Mouse (Mus musculus) forebrain, embryonic 11.5 days (tissue): ENCODE results near the gene Nbas. TPM values are rescaled to one million over a fixed set of nuclear protein-coding genes. Genes with fewer than 3 reads are reported as not detected.

Experiments used
- ATAC-seq: fragments of 200-750 bp; cut with Nextera tagmentation; replicated peaks from 2 replicates; pipeline ENCODE4 v1.8.0; 2017; ENCODE audit warnings: moderate TSS enrichment; ENCODE audit not compliant: low FRiP score
- DNase-seq: peaks from one replicate; pipeline ENCODE4 v3.0.0-alpha.2; 2017; ENCODE audit warnings: low spot score
- H3K27ac ChIP-seq: fragments of 300-500 bp; sonication (generic); 2 replicates; pipeline ENCODE4 v1.5.1; 2014; ENCODE audit warnings: low read depth, low read length
- H3K27me3 ChIP-seq: fragments of 300-500 bp; sonication (generic); 2 replicates; pipeline ENCODE4 v1.6.1; 2014; ENCODE audit warnings: mild to moderate bottlenecking, low read length, mixed read lengths; ENCODE audit not compliant: control insufficient read depth, insufficient read depth
- H3K36me3 ChIP-seq: fragments of 300-500 bp; sonication (generic); 2 replicates; pipeline ENCODE4 v1.6.1; 2014; ENCODE audit warnings: mild to moderate bottlenecking, low read length, moderate library complexity, mixed read lengths; ENCODE audit not compliant: control insufficient read depth, insufficient read depth
- H3K4me1 ChIP-seq: fragments of 300-500 bp; sonication (generic); replicated peaks from 2 replicates; pipeline ENCODE4 v1.6.1; 2014; ENCODE audit warnings: low read length, mixed read lengths; ENCODE audit not compliant: control insufficient read depth, insufficient read depth
- H3K4me2 ChIP-seq: fragments of 300-500 bp; sonication (generic); 2 replicates; pipeline ENCODE4 v1.6.1; 2014; ENCODE audit warnings: low read depth, mild to moderate bottlenecking, low read length, moderate library complexity, mixed read lengths; ENCODE audit not compliant: severe bottlenecking
- H3K4me3 ChIP-seq: fragments of 300-500 bp; sonication (generic); 2 replicates; pipeline ENCODE4 v1.5.1; 2014; ENCODE audit warnings: low read depth, low read length
- H3K9ac ChIP-seq: fragments of 300-500 bp; sonication (generic); 2 replicates; pipeline ENCODE4 v1.6.1; 2014; ENCODE audit warnings: low read length
- H3K9me3 ChIP-seq: fragments of 300-500 bp; sonication (generic); 2 replicates; pipeline ENCODE4 v1.6.1; 2016; ENCODE audit warnings: low read length, mixed read lengths; ENCODE audit not compliant: control insufficient read depth
- WGBS: fragments of 180-500 bp; shearing (Covaris S2); extraction: QIAGEN DNeasy Blood & Tissue Kit; methylation state at CpG from one replicate; pipeline ENCODE4 v1.1.7; 2014; 5-methylcytosine and 5-hydroxymethylcytosine counted together
- polyA plus RNA-seq: library from polyadenylated mRNA; unstranded; fragments of >200 nt; fragmentation: Nextera tagmentation; extraction: Ambion mirVana; gene quantifications from 2 replicates; pipeline ENCODE4 v1.2.1, GENCODE M21; 2014

The Nbas gene
- 15.9 and 18.9 TPM in 2 replicates for polyA plus RNA-seq

DNA sequence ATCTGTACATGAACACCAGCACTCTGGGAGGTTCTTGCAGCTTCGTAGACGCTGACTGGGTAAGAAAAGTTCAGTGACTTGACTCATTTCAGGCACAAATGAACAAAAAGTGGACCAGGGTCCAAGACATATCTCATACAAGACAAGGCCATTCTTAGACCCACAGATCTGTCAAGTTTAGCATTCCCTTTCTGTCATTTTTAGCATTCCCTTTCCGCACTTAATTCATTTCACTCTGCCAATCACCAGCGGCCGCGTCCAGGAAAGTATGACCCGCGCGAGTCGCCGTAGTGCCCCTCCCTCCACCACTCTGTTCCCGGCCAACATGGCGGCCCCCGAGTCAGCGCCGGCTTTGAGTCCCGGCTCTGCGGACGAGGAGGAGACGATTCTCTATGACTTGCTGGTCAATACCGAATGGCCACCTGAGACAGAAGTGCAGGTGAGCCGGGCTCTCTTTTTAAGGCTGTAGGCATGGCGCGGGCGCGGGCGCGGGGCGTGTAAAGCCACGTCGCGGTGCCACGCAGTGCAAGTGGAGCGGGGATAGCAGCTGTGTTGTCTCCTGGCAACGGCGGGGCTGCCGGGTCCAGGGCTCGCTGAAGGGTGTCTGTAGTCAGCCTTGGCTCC lies at the start of gene Nbas:
TSS of gene Nbas (plus strand) at position 308 of the 624 bp plus-strand sequence.
- peak within 1 kb of the TSS; percentile 77 for H3K9ac ChIP-seq
- H3K9me3 ChIP-seq = no peaks in the 10 kb centered on the region
- peak within 1 kb of the TSS; percentile 62 for H3K4me2 ChIP-seq
- 4% methylated on average over 38 of the region's 38 CpGs for WGBS
- H3K4me3 ChIP-seq = peak within 1 kb of the TSS; percentile 81
- no peak within 1 kb of the TSS for H3K27ac ChIP-seq
- no peaks in the 10 kb centered on the region for H3K36me3 ChIP-seq
- ATAC-seq (peak; percentile 94), DNase-seq (peak; percentile 91)
- H3K27me3 ChIP-seq = no peaks in the 10 kb centered on the region
- peaks cover 3% of the 10 kb centered on the region; the same call in 1 of the 2 replicates for H3K4me1 ChIP-seq

DNA sequence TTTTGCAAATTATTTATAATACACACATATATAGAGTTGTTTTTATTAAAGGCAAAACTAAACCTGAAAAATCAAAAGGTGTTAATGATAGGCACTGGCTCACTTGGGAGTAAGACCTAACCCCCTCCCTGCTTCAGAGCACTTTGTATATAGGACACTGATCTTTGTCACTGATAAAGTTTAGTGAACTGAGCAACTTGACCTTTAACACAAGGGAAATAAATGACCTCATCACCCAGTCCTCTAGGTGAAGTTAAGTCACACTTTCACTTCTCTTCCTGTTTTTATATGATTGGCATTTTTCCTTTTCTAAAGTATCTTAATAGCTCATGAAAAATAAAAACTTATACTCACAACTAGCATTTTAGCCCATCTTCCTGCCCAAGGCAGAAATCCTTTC lies 26.5 kb upstream of the Nbas start:
- H3K27ac ChIP-seq = no peak overlapping the region
- H3K4me1 ChIP-seq = no peaks in the 10 kb centered on the region
- peaks cover 16% of the 10 kb centered on the region for H3K36me3 ChIP-seq
- H3K9ac ChIP-seq = no peak overlapping the region
- no peak overlapping the region for H3K4me3 ChIP-seq
- H3K9me3 ChIP-seq = no peaks in the 10 kb centered on the region
- no peaks in the 10 kb centered on the region for H3K27me3 ChIP-seq
- ATAC-seq (no peak), DNase-seq (no peak)
- H3K4me2 ChIP-seq = no peak overlapping the region

DNA sequence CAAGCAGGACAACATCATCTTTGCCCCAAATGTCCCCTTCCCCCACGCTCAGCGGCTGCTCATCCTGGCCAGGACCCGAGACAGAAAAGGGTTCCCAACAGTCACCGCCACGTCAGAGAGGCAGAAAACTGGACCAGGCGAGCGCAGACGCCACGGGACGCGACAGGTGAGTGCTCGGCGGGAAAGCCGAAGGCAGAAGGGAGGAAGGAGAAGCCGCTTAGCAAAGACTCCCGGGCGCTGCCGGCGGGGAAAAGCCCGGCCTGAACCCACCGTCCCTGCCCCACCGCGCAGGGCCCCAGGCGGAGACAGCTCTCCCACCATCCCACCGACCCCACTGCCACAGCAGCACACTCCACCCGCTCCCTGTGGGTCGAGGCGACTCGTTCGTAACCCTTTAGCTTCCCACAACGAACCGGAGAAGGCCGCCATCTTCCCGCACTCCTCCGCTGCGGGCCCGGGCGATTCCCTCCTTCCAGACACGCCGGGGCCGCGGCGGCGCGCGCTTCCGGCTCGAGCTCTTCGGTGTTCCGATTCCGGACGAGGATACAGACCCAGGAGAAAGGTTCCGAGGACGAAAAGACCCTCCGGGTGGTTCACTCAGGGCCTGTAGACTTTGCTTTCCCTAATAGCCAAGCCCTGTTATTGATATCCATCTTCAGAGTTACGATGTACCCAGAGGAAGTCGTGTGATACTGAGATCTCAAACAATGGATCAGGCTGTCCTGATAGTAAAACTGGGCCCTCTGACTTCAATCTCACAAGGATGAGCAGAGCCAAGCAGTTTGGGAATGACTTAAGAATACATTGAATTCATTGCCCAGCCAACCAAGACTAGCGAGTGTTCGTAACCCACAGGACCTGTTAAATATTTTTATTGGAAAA lies 20.0 kb upstream of the Nbas start, which contains the start of gene Ddx1:
TSS of gene Ddx1 (minus strand) at position 523 of the 882 bp plus-strand sequence.
- Histone ChIP-seq H3K9ac (peak within 1 kb of the TSS; percentile 98), H3K4me1 (no peaks in the 10 kb centered on the region; the same call in 1 of the 2 replicates), H3K27ac (peak within 1 kb of the TSS; percentile 73), H3K9me3 (no peaks in the 10 kb centered on the region), H3K4me2 (peak within 1 kb of the TSS; percentile 56), H3K36me3 (no peaks in the 10 kb centered on the region), H3K27me3 (no peaks in the 10 kb centered on the region), H3K4me3 (peak within 1 kb of the TSS; percentile 87)
- peak; percentile 89 for DNase-seq
- ATAC-seq = peak; percentile 92
- WGBS = 3% methylated on average over 50 of the region's 59 CpGs

DNA sequence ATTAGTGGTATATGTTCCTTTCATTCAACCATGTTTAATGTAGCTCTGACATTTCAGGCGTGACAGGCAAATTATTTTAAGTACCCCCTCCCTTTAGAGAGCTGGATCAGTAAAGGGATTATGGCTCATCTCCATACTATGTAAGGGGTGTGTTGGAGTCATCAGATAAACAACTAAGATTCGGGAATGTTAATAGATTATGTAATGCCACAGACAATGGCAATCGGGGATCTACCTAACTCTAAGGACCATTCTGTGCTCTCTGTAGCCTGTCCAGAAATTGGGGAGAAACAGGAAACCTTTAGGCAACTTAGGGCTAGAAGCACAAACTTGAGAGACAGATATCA lies 19.4 kb upstream of the Nbas start:
- peak; percentile 37; the same call in 1 of the 2 replicates for ATAC-seq
- WGBS = 88% methylated on average over 3 of the region's 3 CpGs
- peak overlapping the region; percentile 87 for H3K4me3 ChIP-seq
- no peaks in the 10 kb centered on the region; the same call in 1 of the 2 replicates for H3K4me1 ChIP-seq
- DNase-seq = no peak
- peak overlapping the region; percentile 98 for H3K9ac ChIP-seq
- H3K9me3 ChIP-seq = no peaks in the 10 kb centered on the region
- peak overlapping the region; percentile 56 for H3K4me2 ChIP-seq
- no peaks in the 10 kb centered on the region for H3K36me3 ChIP-seq
- H3K27ac ChIP-seq = no peak overlapping the region
- H3K27me3 ChIP-seq = no peaks in the 10 kb centered on the region

DNA sequence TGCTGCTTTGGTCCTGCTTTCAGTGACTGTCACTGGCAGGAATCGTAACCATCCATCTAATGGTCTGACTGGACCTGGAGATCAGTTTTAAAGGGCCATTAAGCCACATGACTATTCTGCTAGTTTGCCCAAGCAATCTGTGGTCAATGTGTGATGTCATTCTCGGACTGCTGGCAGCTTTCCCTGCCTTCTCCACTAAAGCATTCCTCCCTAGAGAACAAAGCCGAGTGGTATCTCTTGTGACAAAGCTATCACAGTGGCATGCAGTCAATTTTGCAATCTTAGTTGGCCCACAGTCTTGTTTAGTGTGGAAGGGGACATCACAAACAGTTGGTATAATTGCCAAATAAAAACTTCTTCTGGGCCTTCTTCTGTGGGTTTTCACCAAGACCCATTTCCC lies 13.9 kb upstream of the Nbas start:
- 64% methylated on average over 3 of the region's 3 CpGs for WGBS
- Histone ChIP-seq H3K27ac (no peak overlapping the region), H3K9me3 (no peaks in the 10 kb centered on the region), H3K4me3 (no peak overlapping the region), H3K9ac (no peak overlapping the region), H3K4me2 (no peak overlapping the region), H3K36me3 (no peaks in the 10 kb centered on the region), H3K27me3 (no peaks in the 10 kb centered on the region), H3K4me1 (no peaks in the 10 kb centered on the region)
- no peak for DNase-seq
- ATAC-seq = no peak

DNA sequence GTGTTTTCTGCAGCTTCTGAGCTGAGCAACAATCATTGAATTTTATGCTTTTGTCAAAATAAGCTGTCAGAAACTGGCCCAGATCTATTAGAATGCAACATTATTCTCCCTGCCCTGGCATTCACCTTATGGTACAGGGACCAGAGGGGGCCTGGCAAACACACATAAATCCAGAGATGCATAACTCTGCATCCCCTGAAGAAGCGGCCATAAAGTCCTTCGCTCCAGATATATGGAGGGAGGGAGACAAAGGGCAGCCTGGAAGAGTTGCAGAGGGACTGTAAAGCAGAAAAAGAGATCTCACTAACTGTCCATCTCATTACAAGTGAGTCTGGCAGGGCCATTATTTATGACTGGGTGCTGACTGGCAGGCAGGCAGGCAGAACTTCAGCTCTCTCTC lies 13.2 kb upstream of the Nbas start:
- Histone ChIP-seq H3K36me3 (no peaks in the 10 kb centered on the region), H3K4me2 (no peak overlapping the region), H3K4me3 (no peak overlapping the region), H3K27ac (no peak overlapping the region), H3K4me1 (no peaks in the 10 kb centered on the region), H3K9me3 (no peaks in the 10 kb centered on the region), H3K9ac (no peak overlapping the region), H3K27me3 (no peaks in the 10 kb centered on the region)
- 81% methylated on average over 2 of the region's 2 CpGs for WGBS
- no peak for DNase-seq
- ATAC-seq = no peak

DNA sequence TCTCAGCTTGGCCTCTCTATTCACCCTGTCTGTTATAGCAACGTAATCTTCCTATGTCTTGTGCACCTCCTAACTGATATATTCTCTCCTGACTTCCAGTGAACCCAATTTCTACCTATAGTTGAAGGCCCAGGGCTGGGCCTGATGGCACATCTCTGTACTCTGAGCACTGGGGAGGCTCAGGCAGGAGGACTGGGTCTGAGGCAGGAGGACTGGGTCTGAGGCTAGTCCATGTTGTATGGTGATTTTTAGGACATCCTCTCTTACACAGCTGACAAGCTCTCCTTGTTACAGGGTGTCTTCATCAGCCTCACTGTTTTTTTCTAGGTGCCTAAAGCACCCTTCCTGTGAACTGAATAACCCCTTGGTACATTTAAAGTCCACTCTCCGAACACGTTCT lies 521 bp upstream of the Nbas start:
- Histone ChIP-seq H3K9me3 (no peaks in the 10 kb centered on the region), H3K27ac (no peak overlapping the region), H3K27me3 (no peaks in the 10 kb centered on the region), H3K4me1 (peaks cover 3% of the 10 kb centered on the region; the same call in 1 of the 2 replicates), H3K4me2 (peak overlapping the region; percentile 31), H3K4me3 (no peak overlapping the region), H3K9ac (peak overlapping the region; percentile 32; the same call in 1 of the 2 replicates), H3K36me3 (no peaks in the 10 kb centered on the region)
- ATAC-seq (peak; percentile 48), DNase-seq (no peak)
- WGBS = 53% methylated on average over 3 of the region's 3 CpGs

DNA sequence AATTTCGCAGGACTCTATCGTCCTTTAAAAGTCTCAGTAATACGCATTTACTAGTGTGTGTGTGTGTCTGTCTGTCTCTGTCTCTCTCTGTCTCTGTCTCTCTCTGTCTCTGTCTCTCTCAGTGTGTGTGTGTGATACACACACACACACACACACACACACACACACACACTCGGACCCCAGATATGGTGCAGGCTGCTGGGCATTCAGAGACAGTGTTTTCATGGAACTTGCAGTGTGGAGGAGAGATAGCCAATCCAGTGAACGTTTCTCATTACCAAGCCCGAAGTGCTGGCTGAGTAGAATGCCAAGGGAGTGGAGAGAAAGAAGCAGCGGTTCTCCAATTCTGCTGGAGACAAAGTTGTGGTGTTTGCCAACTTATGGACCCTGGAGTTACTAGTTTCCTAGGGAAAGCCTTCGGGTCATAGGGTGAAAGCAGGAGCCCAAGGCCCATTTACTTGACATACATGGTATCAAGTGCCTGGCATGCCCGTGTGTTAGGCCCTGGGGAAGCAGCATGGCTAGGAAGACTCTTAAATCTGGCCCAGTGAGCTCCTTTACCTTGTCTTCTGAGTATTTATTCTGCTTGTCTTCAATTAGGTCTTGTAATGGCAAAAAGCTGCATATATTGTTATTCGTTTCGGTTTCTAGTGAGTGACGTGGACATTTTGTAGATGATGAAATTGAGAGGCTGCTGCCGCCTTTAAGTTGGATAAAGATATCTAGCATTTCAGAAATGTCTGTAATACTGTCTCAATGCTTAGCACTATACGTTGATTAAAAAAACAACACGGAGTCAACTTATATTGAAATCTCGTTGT lies 847 bp downstream of the Nbas start:
- WGBS = 52% methylated on average over 16 of the region's 16 CpGs
- H3K36me3 ChIP-seq = no peaks in the 10 kb centered on the region; the same call in 1 of the 2 replicates
- peak; percentile 25; the same call in 1 of the 2 replicates for ATAC-seq
- H3K4me1 ChIP-seq = peaks cover 3% of the 10 kb centered on the region; the same call in 1 of the 2 replicates
- no peaks in the 10 kb centered on the region for H3K9me3 ChIP-seq
- peak overlapping the region; percentile 81 for H3K4me3 ChIP-seq
- peak overlapping the region; percentile 62 for H3K4me2 ChIP-seq
- no peak for DNase-seq
- peak overlapping the region; percentile 77 for H3K9ac ChIP-seq
- no peaks in the 10 kb centered on the region for H3K27me3 ChIP-seq
- H3K27ac ChIP-seq = no peak overlapping the region
